Mouse (Mus musculus): ENCODE measurements around the gene Hcrtr2.

Hcrtr2 gene

DNA sequence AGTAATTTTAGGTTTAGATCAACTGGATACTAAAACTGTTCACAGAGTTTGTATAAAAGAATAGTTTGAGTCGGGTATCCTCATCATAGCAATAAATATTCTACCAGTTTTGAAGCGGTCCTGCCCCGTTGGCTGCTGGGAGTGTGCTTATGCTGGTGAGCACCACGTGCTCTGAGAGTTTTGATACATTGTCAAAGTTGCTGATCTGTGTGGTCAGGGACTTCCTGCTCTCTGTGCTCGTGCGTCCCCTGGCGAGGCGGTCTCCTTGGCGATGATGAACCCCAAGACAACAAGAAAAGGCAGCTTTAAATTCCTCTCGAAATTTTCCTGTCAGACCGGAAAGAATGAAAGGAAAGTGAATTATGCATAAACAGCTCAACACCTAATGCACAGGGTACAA lies 93.3 kb downstream of the Hcrtr2 start:
- no peak for DNase-seq

DNA sequence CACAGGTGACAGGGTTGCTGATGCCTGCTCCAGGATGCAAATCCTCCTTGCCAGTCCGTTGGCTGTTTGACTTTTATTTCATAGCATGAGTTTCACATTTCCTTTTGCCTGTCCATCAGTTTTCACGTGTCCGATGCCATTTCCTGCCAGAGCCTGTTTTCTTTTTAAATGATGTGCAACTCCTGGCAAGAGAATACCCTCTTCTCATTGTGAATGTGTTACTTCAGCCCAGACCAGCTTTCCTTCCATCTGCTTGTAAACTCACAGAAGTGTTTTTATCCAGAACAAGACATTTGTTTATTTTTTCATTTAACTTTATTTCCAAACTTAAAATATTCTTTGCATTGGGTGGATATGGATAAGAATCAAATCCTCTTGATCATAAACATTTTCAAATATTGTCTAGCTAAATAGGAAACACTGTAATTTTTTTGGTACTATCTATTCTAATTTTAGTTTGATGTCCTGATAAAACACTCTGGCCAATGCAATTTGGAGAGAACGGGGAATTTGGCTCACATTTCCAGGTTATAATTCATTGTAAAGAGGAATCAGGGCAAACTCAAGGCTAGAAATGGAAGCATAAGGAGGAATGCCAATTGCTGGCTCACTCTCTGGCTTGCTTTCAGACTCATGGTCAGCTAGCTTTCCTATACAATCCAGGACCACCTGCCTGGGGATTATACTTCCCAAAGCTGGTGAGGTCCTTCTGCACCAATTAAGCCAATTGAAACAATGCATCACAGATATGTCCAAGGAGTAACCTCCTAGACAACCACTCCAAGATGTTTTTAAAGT lies 106.3 kb downstream of the Hcrtr2 start:
- peak; percentile 7 for DNase-seq

DNA sequence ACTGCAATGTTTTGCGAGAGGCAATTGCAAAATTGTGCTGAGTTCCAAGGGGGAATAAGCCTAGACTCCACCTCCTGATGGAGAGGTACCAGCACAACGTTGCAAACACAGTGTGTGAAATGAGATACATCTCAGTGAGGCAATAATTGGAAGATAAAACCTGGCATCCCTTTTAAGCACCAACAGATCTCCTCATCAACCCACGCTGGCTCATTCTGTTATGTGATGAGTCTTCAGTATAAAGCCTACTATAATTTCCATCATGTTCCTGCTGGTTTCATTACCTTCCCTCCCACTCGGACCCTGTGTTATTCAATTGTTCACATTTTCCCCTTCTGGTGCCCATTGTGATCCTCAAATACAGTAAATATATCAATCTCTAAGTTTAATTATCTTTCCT lies 109.0 kb downstream of the Hcrtr2 start:
- no peak for DNase-seq

DNA sequence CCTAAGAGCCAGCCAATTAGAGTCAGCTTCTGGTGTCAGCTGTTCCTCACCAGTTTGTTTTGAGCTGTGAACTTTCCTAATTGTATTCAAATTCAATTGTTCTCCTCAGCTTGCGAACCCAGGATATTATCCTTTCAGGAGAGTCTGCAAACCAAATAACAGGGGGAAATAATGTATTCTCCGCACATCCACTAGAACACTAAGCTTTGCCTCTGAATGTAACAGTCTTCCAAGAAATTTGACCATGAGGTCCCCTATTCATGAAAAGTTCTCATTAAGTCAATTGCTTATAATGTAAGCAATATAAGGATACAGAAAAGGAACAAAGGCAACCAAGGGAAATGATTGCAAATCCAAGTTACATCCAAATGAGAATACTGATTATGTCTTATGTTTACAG lies 110.1 kb downstream of the Hcrtr2 start, which contains the start of gene Gfral:
Gene Gfral (minus strand): TSS at position 101 of the 400 bp plus-strand sequence.
- DNase-seq = no peak

- no peak for DNase-seq
Observed at GRCm38 (mm10) chr9:76196917-76197316, 126.7 kb downstream of the Hcrtr2 start.

GRCm38 (mm10) chr9:76179221-76179620 lies 144.4 kb downstream of the Hcrtr2 start:
- DNase-seq = no peak

Measured in lung, postnatal 36 days (tissue).